Mouse (Mus musculus) intestine, embryonic 16.5 days (tissue): ENCODE results near the gene Fabp1. TPM values are rescaled to one million over a fixed set of nuclear protein-coding genes. Genes with fewer than 3 reads are reported as not detected.
A peak's percentile ranks its signal among the peaks of the same experiment; 100 is the strongest.

ENCODE experiments used
- ATAC-seq: fragments of 200-750 bp; cut with Nextera tagmentation; 2 replicates; pipeline ENCODE4 v1.8.0; 2017; ENCODE audit warnings: moderate TSS enrichment, moderate library complexity
- H3K27ac ChIP-seq: fragments of 300-500 bp; sonication (generic); 2 replicates; pipeline ENCODE4 v1.5.1; 2014; ENCODE audit warnings: mild to moderate bottlenecking, low read length
- H3K27me3 ChIP-seq: fragments of 300-500 bp; sonication (generic); replicated peaks from 2 replicates; pipeline ENCODE4 v1.6.1; 2014; ENCODE audit warnings: low read length, control low read depth, mixed read lengths; ENCODE audit not compliant: control insufficient read depth, insufficient read depth
- H3K36me3 ChIP-seq: fragments of 300-500 bp; sonication (generic); 2 replicates; pipeline ENCODE4 v1.6.1; 2014; ENCODE audit warnings: low read length, control low read depth; ENCODE audit not compliant: control insufficient read depth, insufficient read depth
- H3K4me1 ChIP-seq: fragments of 300-500 bp; sonication (generic); 2 replicates; pipeline ENCODE4 v1.6.1; 2014; ENCODE audit warnings: low read length, control low read depth, mixed read lengths; ENCODE audit not compliant: control insufficient read depth, insufficient read depth
- H3K4me2 ChIP-seq: fragments of 300-500 bp; sonication (generic); 2 replicates; pipeline ENCODE4 v1.6.1; 2014; ENCODE audit warnings: low read depth, low read length, control low read depth
- H3K4me3 ChIP-seq: fragments of 300-500 bp; sonication (generic); 2 replicates; pipeline ENCODE4 v1.5.1; 2014; ENCODE audit warnings: mild to moderate bottlenecking, low read length
- H3K9ac ChIP-seq: fragments of 300-500 bp; sonication (generic); 2 replicates; pipeline ENCODE4 v1.6.1; 2014; ENCODE audit warnings: low read depth, low read length
- H3K9me3 ChIP-seq: fragments of 300-500 bp; sonication (generic); 2 replicates; pipeline ENCODE4 v1.6.1; 2016; ENCODE audit warnings: low read length, control low read depth; ENCODE audit not compliant: control insufficient read depth
- WGBS: fragments of 180-500 bp; shearing (Covaris S2); extraction: QIAGEN DNeasy Blood & Tissue Kit; methylation state at CpG from one replicate; pipeline ENCODE4 v1.1.7; 2014; 5-methylcytosine and 5-hydroxymethylcytosine counted together
- polyA plus RNA-seq: library from polyadenylated mRNA; unstranded; fragments of >200 nt; fragmentation: Nextera tagmentation; extraction: Ambion mirVana; gene quantifications from 2 replicates; pipeline ENCODE4 v1.2.1, GENCODE M21; 2015

The Fabp1 gene
- polyA plus RNA-seq, 1 experiment from 2014 or later, result 4,478 TPM

GRCm38 (mm10) chr6:71203674-71204073 is 4.0 kb downstream of the Fabp1 start:
- ATAC-seq, result no peak
- H3K4me2 ChIP-seq, result no peak overlapping the region
- no peaks in the 10 kb centered on the region for H3K4me1 ChIP-seq
- H3K4me3 ChIP-seq, result no peak overlapping the region
- H3K27me3 ChIP-seq, result no peaks in the 10 kb centered on the region
- H3K9me3 ChIP-seq, result no peaks in the 10 kb centered on the region
- no peak overlapping the region for H3K9ac ChIP-seq
- H3K27ac ChIP-seq, result no peak overlapping the region
- WGBS, result 70% methylated on average over 5 of the region's 5 CpGs
- no peaks in the 10 kb centered on the region for H3K36me3 ChIP-seq

DNA sequence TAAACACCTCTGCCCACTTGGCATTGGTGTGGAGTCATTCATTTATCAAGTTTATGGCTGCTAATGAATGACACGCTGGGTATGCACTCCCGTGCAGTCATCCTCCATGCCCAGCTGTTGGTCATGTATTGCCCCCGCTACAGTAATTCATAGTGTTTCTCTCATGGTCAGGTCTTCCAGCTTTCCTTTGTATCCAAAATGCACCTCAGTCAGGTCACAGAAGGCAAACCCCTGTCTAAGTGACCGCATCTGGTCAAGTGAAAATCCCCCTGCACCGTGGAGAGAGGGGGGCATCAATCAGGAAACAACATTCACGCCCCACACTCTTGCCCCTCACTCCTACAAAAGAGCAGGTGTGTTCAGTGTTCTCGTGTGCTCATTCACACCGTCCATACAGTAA is 4.5 kb downstream of the Fabp1 start:
- H3K9me3 ChIP-seq, result no peaks in the 10 kb centered on the region
- no peak overlapping the region for H3K9ac ChIP-seq
- H3K36me3 ChIP-seq, result no peaks in the 10 kb centered on the region
- no peak overlapping the region for H3K27ac ChIP-seq
- no peak for ATAC-seq
- 82% methylated on average over 8 of the region's 8 CpGs for WGBS
- H3K4me1 ChIP-seq, result no peaks in the 10 kb centered on the region
- no peak overlapping the region for H3K4me2 ChIP-seq
- H3K27me3 ChIP-seq, result no peaks in the 10 kb centered on the region
- no peak overlapping the region for H3K4me3 ChIP-seq

DNA sequence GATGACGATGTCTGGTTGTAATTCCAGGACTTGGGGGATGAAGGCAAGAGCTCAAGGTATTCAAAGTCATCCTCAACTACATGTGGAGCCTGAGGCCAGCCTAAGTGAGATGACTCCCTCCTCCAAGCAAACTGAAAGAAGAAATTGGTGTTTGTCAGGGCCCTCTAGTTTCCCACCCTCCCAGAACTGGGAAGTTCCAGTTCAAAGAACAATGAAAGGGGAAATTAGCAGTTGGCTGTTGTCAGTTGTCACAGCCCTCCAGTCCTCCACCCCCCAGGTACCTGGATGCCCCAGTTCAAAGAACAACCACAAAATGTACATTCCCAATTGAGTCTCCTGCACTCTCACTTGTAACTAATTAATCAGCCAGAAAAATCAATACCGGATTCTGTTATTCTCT is 9.1 kb downstream of the Fabp1 start:
- no peaks in the 10 kb centered on the region for H3K9me3 ChIP-seq
- no peak overlapping the region for H3K4me3 ChIP-seq
- H3K27me3 ChIP-seq, result no peaks in the 10 kb centered on the region
- H3K4me1 ChIP-seq, result no peaks in the 10 kb centered on the region
- H3K9ac ChIP-seq, result no peak overlapping the region
- ATAC-seq, result no peak
- H3K36me3 ChIP-seq, result no peaks in the 10 kb centered on the region
- no peak overlapping the region for H3K4me2 ChIP-seq
- H3K27ac ChIP-seq, result no peak overlapping the region
- WGBS, result 81% methylated on average over 2 of the region's 2 CpGs

- H3K36me3 ChIP-seq, result no peaks in the 10 kb centered on the region
- H3K9ac ChIP-seq, result no peak overlapping the region
- H3K27ac ChIP-seq, result no peak overlapping the region
- no peaks in the 10 kb centered on the region for H3K4me1 ChIP-seq
- 69% methylated on average over 7 of the region's 7 CpGs for WGBS
- no peak overlapping the region for H3K4me2 ChIP-seq
- ATAC-seq, result no peak
- H3K9me3 ChIP-seq, result no peaks in the 10 kb centered on the region
- no peaks in the 10 kb centered on the region for H3K27me3 ChIP-seq
- no peak overlapping the region for H3K4me3 ChIP-seq
These were observed 12.3 kb downstream of the Fabp1 start for GRCm38 (mm10) chr6:71211917-71212316.

DNA sequence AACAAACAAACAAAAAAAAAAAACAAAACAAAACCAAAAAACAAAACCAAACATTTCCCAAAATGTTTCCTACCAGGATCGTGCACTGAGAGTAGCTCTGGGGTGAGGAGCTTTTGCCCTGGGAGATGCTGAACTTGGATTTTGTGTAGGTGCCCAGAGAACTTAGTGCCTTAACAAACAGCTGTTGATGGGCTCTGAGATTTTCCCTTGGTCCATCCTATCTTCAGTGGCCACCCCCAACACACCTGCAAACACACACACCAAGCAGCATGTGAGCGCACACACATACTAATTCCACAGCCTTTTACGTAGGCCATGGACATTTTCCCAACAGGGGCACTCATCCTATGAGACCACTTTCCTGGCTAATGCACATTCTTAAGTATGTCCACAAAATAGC is 12.8 kb downstream of the Fabp1 start:
- no peak for ATAC-seq
- no peak overlapping the region for H3K27ac ChIP-seq
- 97% methylated on average over 3 of the region's 3 CpGs for WGBS

GRCm38 (mm10) chr6:71221501-71221900 is 21.9 kb downstream of the Fabp1 start:
- H3K27me3 ChIP-seq, result no peaks in the 10 kb centered on the region

More for the DNA sequence above, 12.8 kb downstream of the Fabp1 start:
- Histone ChIP-seq H3K9me3 (no peaks in the 10 kb centered on the region), H3K27me3 (no peaks in the 10 kb centered on the region), H3K4me3 (no peak overlapping the region), H3K36me3 (no peaks in the 10 kb centered on the region), H3K4me1 (no peaks in the 10 kb centered on the region), H3K9ac (no peak overlapping the region), H3K4me2 (no peak overlapping the region)

GRCm38 (mm10) chr6:71224184-71224943 is 24.7 kb downstream of the Fabp1 start:
- H3K4me2 ChIP-seq, result no peak overlapping the region
- H3K36me3 ChIP-seq, result no peaks in the 10 kb centered on the region
- 0 out of 2 replicates have a peak, but pooled peaks have one; percentile 21 for ATAC-seq
- no peaks in the 10 kb centered on the region for H3K9me3 ChIP-seq
- peaks cover 7% of the 10 kb centered on the region; the same call in 1 of the 2 replicates for H3K4me1 ChIP-seq
- no peak overlapping the region for H3K4me3 ChIP-seq
- no peak overlapping the region for H3K9ac ChIP-seq
- H3K27me3 ChIP-seq, result no peaks in the 10 kb centered on the region
- no peak overlapping the region for H3K27ac ChIP-seq
- 55% methylated on average over 3 of the region's 3 CpGs for WGBS

More at GRCm38 (mm10) chr6:71221501-71221900, 21.9 kb downstream of the Fabp1 start:
- no peaks in the 10 kb centered on the region for H3K9me3 ChIP-seq
- no peaks in the 10 kb centered on the region for H3K36me3 ChIP-seq
- no peak overlapping the region for H3K9ac ChIP-seq
- H3K4me1 ChIP-seq, result no peaks in the 10 kb centered on the region
- H3K4me3 ChIP-seq, result no peak overlapping the region
- no peak overlapping the region for H3K4me2 ChIP-seq
- 84% methylated on average over 4 of the region's 4 CpGs for WGBS
- no peak overlapping the region for H3K27ac ChIP-seq
- ATAC-seq, result no peak

GRCm38 (mm10) chr6:71226544-71226943 is 26.9 kb downstream of the Fabp1 start:
- WGBS, result 43% methylated on average over 6 of the region's 6 CpGs
- Histone ChIP-seq H3K4me1 (peaks cover 7% of the 10 kb centered on the region; the same call in 1 of the 2 replicates), H3K9me3 (no peaks in the 10 kb centered on the region), H3K27ac (no peak overlapping the region), H3K4me2 (no peak overlapping the region), H3K4me3 (no peak overlapping the region), H3K9ac (no peak overlapping the region), H3K27me3 (no peaks in the 10 kb centered on the region), H3K36me3 (no peaks in the 10 kb centered on the region)
- no peak for ATAC-seq

- H3K4me2 ChIP-seq, result no peak overlapping the region
- H3K9ac ChIP-seq, result no peak overlapping the region
- no peak overlapping the region for H3K4me3 ChIP-seq
- no peaks in the 10 kb centered on the region for H3K9me3 ChIP-seq
- H3K27ac ChIP-seq, result no peak overlapping the region
- 11% methylated on average over 7 of the region's 7 CpGs for WGBS
- ATAC-seq, result peak; percentile 48
- H3K36me3 ChIP-seq, result no peaks in the 10 kb centered on the region
- H3K4me1 ChIP-seq, result peaks cover 7% of the 10 kb centered on the region; the same call in 1 of the 2 replicates
- H3K27me3 ChIP-seq, result no peaks in the 10 kb centered on the region
These were observed 27.6 kb downstream of the Fabp1 start for GRCm38 (mm10) chr6:71227157-71227770.
